Mouse (Mus musculus) induced T-regulatory cell, adult 2 months (primary cell): ENCODE measurements around the gene Prmt1.

ENCODE experiments used
- DNase-seq: peaks from one replicate; pipeline ENCODE4 v3.0.0-alpha.2; 2012; ENCODE audit warnings: low read depth

The Prmt1 gene

DNA sequence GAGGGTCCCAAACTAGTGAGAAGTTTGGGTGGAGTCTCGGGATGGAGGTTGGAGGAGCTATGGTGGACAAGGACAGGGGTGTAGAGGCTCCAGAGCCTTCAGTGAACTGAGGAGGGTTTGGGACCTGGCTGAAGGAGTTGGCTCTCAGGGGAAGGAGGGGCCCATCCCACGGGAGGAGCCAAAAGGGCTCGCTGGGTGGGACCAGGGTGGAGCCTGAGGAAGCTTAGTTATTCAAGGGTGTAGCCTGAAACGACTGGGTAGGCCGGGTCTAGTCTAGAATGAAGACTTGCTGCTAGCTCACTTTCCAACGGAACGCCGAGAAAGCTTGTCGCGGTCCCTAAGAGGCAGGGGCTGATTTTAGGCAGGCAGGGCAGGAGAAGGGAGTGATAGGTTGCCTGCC lies 34.4 kb downstream of the Prmt1 start:
- DNase-seq = peak; percentile 46

DNA sequence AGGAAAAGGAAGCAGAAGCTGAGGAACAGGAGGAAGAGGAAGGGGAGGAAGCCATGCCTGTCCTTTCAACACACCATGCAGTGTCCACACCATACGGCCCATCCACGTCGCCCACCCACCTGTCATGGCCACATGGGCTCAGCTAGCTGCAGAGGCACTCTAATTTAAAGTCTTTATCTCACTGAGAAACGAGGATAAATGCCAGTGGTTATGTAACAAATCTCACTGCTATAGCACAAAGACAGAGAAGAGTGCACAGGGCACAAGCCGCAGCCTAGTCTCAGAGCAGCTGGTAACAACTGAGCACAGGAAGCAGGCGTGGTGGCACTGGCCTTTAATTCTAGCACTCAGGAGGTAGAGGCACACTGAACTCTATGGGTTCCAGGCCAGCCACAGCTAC lies 36.4 kb downstream of the Prmt1 start:
- no peak for DNase-seq

DNA sequence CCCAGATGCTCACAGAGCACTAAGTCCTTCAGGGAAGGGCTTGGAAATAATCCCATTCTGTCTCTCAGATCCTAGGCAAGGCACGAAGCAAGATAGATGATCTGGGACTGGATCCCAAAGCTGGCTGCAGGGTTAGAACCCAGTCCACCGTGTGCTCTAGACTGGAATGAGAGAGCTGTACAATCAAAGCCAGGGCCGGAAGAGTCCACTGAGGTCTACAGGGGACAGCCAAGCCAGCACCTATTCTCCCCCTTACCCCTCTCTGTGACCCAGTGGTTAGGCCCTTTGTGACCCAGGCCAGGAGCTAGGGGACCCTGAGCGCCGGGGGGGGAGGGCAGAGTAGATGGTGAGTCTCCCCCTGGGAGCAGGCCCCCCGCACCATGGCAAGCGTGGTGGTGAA lies 43.5 kb downstream of the Prmt1 start, which contains the start of gene Tsks:
Tsks (plus strand) TSS at position 301 of the 400 bp plus-strand sequence.
- DNase-seq = no peak

DNA sequence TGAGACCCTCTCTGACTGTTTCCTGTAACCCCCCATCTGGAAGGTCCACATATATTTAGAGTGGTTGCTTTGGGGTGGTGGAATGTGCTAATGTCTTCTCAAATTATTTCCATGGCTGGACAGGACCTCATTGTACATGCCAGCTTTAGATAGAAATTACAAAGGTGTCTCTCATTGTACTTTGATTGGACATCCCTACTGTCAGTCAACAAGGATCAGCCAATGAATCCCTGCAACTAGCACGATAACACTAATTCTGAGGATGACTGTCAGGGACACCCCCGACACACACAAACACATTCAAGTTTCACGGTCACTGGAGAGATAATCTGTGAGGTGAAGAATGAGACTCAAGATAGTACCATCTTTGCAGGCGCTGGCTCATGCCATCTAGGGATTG lies 47.7 kb downstream of the Prmt1 start:
- no peak for DNase-seq

DNA sequence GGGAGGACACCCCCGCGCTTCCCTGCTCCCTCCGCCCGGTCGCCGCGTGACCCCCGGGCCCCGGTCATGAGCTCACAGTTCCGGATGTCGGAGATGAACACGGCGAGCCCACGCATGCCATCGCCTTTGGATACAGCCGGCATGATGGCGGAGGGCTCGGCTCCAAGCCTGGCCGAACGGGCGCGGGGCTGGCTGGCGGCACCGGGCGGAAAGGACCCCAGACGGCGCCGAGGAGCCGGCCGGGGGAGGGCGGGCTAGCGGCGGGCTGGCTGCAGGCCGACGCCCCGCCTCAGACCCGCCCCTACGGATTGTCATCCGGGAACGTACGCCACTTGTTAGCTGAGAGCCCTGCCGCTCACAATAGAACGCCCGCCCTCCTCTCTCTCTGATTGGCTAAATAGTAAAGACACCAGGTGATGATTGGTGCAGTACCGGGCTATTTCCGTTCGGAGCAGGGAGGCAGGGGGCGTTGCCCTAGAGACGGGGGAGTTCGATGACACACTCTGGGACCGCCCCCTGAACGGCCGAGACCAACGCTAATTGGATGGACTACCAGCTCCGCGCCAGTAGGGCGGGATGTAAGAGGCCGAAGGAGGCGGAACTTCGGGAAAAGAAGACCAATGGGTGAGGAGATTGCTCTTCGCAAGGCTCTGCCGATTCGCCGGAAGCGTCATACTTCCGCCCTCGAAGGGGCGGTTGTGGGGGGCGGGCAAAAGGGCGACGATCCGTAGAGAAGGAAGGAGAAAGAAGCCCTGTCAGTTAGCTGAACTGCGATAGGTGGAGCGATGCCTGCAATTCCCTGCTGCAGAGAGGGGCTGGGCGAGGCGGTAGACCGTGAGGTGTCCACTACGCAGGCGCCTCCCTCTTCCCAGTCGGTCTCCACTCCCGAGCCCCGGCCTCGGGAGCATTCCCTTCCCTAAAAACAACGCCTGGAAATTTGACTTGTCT lies 56.9 kb downstream of the Prmt1 start, which contains the start of gene Ap2a1:
Ap2a1 (minus strand) TSS at position 293 of the 948 bp plus-strand sequence.
- DNase-seq = peak; percentile 100

DNA sequence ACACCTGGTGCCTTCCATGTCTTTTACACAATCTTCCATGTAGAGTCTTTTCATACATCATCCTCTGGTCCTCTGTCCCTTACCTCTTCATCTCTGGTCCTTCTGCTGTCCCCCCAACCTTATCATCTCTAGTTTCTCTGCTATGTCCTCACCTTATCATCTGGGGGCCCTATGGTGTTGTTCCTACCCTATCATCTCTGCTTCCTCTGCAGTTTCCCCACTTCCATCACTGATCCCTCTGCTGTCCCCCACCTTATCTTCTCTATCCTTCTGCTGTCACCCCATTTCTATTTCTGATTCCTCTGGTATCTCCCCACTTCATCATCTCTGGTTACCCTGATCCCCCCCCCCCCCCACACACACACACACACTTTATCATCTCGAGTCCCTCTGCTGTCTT lies 57.8 kb downstream of the Prmt1 start:
- DNase-seq = peak; percentile 23
